Mouse (Mus musculus) CH12.LX (cell line): ENCODE measurements around the gene Ston2.

Experiments
- BHLHE40 ChIP-seq: IDR thresholded peaks from 2 replicates; pipeline ENCODE4 v1.6.1; 2011; ENCODE audit warnings: mild to moderate bottlenecking, low read depth, low read length, improper control_type of control experiment
- CHD1 ChIP-seq: IDR thresholded peaks from 2 replicates; pipeline ENCODE4 v1.6.1; 2012; ENCODE audit warnings: low read depth, low read length, improper control_type of control experiment, inconsistent platforms
- CTCF ChIP-seq, 2 experiments: IDR thresholded peaks in 1 of 2; conservative IDR thresholded peaks in 1 of 2; 2 replicates each; pipeline ENCODE4 v1.5.1; 2011 to 2012; ENCODE audit warnings: low read depth in 2 of 2, low read length in 2 of 2, improper control_type of control experiment in 1 of 2, inconsistent platforms in 1 of 2, mild to moderate bottlenecking in 1 of 2, moderate library complexity in 1 of 2
- EP300 ChIP-seq: IDR thresholded peaks from 2 replicates; pipeline ENCODE4 v1.6.1; 2011; ENCODE audit warnings: low read length, improper control_type of control experiment
- ETS1 ChIP-seq: conservative IDR thresholded peaks from 2 replicates; pipeline ENCODE4 v1.6.1; 2012; ENCODE audit warnings: low read depth, mild to moderate bottlenecking, inconsistent platforms, low read length, improper control_type of control experiment, moderate library complexity
- JUND ChIP-seq: conservative IDR thresholded peaks from 2 replicates; pipeline ENCODE4 v1.6.1; 2011; ENCODE audit warnings: low read depth, low read length, improper control_type of control experiment
- MYC ChIP-seq: IDR thresholded peaks from 2 replicates; pipeline ENCODE4 v1.6.1; 2011; ENCODE audit warnings: low read depth, mild to moderate bottlenecking, improper control_type of control experiment, low read length
- NELFE ChIP-seq: IDR thresholded peaks from 2 replicates; pipeline ENCODE4 v1.6.1; 2011; ENCODE audit warnings: low read depth, low read length, improper control_type of control experiment
- POLR2A ChIP-seq: IDR thresholded peaks from 2 replicates; pipeline ENCODE4 v1.6.1; 2011; ENCODE audit warnings: low read depth, mild to moderate bottlenecking, improper control_type of control experiment, low read length
- TCF12 ChIP-seq: IDR thresholded peaks from 2 replicates; pipeline ENCODE4 v1.6.1; 2014; ENCODE audit warnings: low read depth, mild to moderate bottlenecking, inconsistent platforms, low read length, improper control_type of control experiment
- USF2 ChIP-seq: conservative IDR thresholded peaks from 2 replicates; pipeline ENCODE4 v1.6.1; 2011; ENCODE audit warnings: low read depth, low read length, improper control_type of control experiment
- ZKSCAN1 ChIP-seq: IDR thresholded peaks from 2 replicates; pipeline ENCODE4 v1.6.1; 2012; ENCODE audit warnings: low read depth, inconsistent platforms, low read length, improper control_type of control experiment, borderline replicate concordance

- no peak for TF ChIP-seq CTCF (conservative IDR thresholded peaks at IDR 0.05 in 1 of 2, IDR thresholded peaks at IDR 0.05 in 1 of 2; ENCODE audit: low read depth in 2 of 2, low read length in 2 of 2)
- no peak for TF ChIP-seq POLR2A
- TF ChIP-seq EP300, result no peak
- TF ChIP-seq USF2, result no peak
- no peak for TF ChIP-seq NELFE
- TF ChIP-seq ETS1, result no peak
- TF ChIP-seq BHLHE40, result no peak
- no peak for TF ChIP-seq CHD1
- no peak for TF ChIP-seq JUND
- no peak for TF ChIP-seq MYC
- TF ChIP-seq ZKSCAN1, result no peak
- TF ChIP-seq TCF12, result no peak
Observed at GRCm38 (mm10) chr12:91583409-91583808, 204.8 kb downstream of the Ston2 start.
